Mouse (Mus musculus): ENCODE measurements around the gene Aspg.

DNA sequence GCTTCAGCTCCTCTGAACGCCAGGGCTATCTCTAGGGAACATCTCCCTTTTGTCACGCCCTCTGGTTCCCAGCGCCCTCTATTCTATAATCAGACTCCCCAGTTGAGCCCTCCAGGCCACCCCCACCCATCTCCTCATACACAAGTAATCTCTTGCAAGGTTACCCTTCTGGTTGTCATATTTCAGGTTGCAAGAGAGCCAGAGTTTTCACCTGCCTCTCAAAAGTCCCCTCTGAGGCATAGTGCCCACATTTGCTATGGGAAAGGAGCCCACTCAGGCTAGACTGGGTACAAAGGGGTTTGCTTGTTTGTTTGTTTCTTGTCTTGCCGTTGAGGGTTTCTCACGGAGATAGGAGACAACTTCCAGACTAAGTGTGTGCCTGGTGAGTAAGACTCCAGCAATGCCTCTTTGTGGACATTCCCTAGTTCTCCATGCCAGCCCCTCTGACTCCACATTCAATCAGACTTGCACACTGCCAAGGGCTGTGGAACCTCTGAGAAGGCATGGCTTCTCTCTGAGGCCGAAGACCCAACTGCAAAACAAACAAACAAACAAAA, 22.9 kb downstream of the Aspg start:
- no peak for TF ChIP-seq POLR2A (IDR thresholded peaks at IDR 0.05; ENCODE audit: low read depth, low read length)
- no peak for TF ChIP-seq CTCF (conservative IDR thresholded peaks at IDR 0.05; ENCODE audit: insufficient read depth, insufficient read length, low read depth, low read length)
